Mouse (Mus musculus) cerebellum, adult 11-12 months (tissue): ENCODE data around the gene 4930556J24Rik.
"Not testable (repeated sequence)": the region's sequence is repeated elsewhere in the genome, so short reads cannot be mapped to it uniquely, and the experiment has no call there.

Experiments used
- DNase-seq: peaks from one replicate; pipeline ENCODE4 v3.0.0; 2022

Gene 4930556J24Rik

DNA sequence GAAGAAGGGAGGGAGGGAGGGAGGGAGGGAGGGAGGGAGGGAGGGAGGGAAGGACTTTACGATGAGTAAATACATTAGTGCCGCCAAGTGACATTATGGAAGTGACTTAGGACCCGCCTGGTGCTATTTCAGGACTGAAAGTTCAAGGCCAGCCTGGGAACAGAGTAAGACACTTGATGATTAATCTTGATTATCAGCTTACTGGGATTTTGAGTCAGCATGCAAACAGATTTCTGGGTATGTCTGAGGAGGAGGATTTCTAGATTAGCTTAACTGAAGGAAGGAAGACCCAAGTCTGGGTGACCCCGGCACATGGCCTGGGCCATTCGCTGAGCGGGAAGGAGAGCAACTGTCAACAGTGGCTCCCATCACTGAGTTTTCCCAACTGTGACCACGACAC, 56.1 kb downstream of the 4930556J24Rik start:
- no peak for DNase-seq

DNA sequence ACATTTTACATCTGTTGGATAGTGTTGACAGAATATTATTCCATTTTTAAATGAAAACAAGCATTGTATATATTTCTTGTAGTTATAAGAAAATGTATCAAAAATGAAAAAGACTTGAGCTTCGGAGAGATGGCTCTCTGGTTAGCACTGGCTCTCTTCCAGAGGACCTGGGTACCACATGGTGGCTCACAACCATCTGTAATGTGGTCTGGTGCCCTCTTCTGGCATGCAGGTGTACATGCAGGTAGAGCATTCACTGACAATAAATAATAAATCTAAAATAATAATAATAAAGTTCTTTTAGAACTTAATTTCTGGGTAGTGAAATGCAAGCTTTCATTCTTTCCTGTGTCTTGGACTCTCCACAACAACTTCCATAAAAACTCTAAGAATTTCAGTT, 57.8 kb downstream of the 4930556J24Rik start:
- no peak for DNase-seq

DNA sequence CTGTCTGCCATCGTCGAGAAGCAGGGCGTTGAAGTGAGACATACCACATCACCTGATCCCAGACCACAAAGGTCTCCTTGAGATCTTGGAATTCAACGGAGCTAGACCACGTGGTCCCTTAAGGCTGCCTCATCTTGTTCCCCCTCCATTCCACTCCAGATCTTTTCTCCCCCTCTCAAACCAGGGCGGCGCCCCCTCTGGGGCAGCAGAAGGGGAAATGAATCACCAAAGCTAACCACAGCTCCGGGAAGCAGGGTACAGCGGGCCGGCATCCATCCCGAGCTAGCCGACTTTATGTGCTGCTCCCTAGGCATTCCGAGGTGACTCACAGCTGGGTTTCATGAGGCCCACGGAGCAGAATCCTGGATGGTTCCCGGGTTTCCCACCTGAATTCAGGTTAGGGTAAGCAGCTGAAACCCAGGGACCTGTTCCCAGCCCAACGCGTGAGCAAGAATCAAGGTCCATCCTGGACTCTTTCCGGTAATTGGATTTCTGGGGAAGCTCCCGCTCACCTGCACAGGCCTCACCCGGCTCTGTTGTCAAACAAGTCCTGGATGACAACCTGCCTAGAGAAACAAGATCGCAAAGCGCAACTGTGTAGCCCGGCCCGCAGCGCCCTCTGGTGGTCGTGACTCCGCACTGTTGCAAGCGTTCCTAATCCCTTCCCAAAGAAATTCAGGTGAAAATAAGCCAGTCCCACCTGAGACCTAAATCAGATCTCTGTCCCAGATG, 62.3 kb downstream of the 4930556J24Rik start, which contains the start of gene Slc35e4:
Slc35e4 (minus strand) TSS at position 556 of the 732 bp plus-strand sequence.
- peak; percentile 83 for DNase-seq

DNA sequence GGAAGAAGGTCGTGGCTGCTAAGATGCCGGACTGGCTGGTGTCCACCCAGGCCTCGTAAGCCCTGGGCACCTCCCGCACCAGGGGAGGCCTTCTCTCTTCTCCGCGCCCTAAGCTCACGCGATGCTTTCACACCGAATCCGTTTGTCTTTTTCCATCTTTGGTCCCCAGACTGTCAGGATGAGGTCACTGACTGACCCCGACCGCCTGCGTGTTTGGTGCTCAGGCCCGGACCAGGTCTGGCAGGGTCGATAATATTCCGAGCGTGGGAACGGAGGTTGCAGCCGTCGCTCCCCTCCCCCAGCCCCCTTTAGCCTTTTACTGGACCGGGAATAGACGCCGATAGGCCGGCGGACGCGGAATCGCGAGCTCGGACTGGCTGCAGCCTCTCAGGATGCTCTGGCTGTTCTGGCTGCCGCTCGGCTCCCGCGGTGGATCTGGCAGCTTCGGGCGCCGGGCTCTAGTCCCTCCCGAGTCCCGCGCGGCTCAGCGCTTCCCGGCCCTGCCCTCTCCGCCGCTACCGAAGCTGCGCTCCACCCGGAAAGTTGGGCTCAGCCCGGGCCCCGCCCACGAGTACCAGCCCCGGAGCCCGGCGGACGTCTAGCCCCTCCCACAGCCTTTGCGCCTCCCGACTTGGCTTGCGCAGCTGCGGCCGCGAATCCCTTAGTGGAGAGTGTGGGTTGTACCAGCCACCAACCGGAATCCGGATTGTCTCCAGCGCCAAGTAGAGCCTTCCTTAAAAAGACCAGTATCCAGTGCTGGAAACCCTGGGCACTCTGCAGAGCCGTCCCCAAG, 63.1 kb downstream of the 4930556J24Rik start:
- peak; percentile 94 for DNase-seq

DNA sequence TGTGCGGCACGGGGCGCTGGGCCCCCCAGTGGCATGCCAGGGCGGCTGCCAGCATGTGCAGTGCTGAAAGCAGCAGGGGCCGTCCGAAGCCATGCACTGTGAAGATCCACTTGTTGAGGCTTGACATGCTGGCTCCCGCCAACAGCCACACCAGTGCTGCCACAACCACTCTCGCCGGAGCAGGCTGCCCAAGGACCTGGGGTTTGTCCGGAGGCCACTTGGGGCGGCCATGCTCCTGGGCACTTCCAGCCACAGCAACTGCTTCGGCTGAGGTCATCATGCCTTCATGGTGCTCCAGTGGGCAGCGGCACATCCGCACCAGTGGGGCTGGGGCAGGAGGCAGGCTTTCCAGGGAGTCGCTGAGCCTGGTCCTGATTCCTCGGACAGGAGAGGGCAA, 63.7 kb downstream of the 4930556J24Rik start:
- peak; percentile 68 for DNase-seq

DNA sequence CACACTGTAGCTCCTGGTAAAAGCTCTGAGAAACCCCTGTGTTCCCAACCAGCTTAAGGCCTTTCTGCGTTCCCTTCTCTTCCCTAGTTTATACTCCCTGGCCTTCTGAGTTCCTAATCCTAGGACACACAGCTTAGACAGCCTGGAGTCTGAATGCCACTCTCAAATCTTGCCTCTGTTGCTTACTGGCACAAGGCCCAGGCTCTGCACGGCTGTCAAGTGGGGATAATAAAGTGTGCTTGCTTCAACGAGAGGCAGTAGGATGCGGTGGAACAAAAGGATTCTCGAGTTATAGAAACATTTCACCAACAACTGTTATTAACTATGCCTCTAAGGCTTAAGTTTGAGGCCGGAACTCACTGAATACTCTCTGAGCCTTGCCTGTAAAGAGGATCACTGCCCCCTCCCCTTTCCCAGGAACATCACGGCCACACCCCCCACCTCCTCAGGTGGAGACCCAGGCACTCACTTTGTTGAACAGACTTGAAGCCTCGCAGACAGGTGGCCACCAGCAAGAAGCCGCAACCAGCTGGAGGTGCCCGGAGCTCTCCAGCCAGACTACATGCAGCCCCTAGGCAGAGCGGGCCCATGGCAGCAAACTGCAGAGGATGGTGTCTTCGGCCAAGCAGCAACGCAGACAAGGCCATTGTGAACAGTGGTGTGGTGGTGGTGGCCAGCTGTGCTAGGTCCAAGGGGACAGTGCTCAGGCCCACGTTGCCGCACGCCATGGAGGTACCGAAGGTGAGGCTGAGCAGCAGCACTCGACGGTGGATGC, 64.3 kb downstream of the 4930556J24Rik start:
- DNase-seq, result no peak

DNA sequence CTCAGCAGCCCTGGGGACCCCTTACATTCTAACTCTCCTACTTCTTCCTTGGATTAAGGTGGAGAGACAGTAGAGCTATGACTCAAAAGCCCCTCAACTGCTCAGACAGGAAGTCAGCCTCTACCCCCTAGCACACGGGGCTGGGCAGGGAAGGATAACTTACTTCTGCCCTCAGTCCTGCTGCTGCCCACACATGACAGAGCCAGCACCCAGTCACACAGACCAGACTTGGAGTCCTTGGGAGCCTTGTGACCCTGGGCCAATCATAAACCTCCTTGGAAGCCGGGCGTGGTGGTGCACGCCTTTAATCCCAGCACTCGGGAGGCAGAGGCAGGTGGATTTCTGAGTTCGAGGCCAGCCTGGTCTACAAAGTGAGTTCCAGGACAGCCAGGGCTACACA, 65.1 kb downstream of the 4930556J24Rik start:
- not testable (repeated sequence) for DNase-seq

DNA sequence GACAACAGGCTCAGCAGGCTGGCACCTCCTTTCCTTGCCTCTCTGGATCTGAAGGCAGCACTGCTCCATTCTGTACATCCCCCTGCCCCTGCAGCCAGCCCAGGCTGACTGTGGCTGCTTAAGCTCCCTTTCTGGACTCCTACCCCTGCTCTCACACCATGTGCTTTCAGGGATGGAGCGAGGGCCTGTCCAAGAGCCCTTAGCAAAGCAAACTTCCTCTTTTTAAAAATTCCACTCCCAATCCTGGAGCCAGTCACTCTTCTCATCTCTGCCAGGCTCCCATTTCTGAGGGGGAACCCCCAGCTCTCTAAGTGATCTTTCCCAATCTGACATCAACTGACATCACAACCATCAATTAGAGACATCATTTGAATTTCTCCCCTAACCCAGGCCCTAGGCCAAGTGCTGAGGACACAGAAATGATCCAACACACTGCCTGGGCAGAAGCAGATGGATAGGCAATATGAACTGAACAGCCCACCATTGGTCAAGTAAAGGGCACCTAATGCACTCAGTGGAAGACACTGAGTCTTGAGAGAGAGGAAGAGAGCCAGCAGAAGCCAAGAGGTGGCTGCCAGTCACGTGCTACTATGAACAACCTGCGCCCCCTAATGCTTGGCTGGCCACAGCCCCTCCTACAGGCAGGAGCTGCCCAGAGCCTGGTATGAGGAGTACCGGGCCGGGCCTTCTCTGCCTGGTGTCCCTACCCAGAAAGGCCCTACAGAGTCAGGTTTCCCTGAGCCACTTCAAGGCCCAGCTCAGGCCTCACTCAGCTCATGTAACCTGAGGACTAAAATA, 65.9 kb downstream of the 4930556J24Rik start:
- DNase-seq, result no peak

DNA sequence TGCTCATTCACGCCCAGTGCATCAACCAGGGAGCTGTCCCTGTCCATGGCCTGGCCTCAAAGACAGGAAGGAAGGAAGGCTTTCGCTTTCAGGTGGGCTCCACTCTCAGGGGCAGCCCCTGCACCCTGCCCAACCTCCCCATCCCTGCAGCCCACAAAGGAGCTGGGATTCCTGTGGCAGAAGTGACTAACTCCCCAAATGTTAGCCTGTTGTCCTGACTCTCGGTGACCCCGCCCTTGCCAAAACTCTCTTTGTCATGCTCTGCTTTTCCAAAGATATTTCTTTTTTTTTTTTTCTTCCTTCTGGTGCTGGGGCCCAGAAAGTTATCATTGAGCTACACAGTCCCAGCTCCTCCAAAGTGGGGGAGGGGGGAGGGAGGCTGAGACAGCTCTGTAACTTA, 67.3 kb downstream of the 4930556J24Rik start:
- DNase-seq, result no peak

DNA sequence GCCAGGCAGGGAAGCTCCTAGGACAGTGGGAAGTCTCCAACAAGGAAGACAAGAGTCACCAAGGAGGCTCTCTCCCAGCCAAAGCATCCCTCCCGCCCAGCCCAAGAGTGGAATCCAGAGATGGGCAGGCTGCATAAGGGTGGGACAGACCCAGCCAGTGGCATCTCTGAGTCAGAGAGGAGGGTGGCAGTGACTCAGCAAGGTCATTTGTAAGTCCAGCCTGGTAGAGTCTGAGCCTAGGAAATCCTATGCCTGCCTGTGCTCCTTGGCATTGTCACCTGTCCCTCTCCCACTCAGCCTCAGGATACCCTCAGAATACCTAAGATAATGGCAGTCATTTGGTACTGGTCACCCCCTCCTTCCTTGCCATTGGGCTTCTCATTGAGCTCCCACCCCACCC, 71.1 kb downstream of the 4930556J24Rik start:
- no peak for DNase-seq

DNA sequence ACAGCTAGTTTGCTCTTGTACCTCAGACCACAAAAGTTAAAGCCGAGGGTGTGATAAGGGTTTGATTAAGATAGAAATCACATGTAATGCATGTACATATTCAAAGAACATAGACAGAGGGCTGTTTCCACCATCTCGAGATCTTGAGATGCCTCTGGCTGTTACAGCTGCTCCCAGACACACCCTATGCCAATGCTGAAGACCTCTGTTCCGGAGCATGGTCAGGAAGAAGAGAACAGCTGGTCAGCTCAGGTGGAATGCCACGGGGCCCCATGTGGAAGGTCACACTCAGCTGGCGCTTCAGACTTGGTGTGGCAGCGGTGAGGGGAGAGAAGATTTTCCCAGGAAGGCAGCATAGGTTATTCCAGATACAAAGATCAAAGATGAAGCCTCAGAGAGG, 71.9 kb downstream of the 4930556J24Rik start:
- no peak for DNase-seq

DNA sequence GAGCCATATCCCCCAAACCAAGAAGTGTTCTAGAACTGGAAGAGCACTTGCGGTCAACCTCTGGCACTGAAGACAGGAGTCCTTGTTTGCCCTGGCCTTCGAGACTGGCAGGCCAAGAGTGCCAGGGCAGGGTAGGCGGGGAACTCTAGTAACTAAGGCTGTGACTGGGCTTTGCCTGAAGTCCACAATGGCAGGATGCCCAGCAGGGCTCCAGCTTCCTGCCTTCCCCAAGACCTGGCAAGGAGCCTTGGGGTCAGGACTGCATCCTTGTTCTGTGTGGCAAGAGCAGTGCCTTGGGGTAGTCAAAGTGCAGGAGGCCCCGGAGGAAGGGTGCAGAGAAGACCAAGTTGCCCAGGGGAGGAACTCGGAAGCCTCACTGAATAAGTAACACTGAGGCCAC, 73.5 kb downstream of the 4930556J24Rik start:
- DNase-seq, result peak; percentile 61

DNA sequence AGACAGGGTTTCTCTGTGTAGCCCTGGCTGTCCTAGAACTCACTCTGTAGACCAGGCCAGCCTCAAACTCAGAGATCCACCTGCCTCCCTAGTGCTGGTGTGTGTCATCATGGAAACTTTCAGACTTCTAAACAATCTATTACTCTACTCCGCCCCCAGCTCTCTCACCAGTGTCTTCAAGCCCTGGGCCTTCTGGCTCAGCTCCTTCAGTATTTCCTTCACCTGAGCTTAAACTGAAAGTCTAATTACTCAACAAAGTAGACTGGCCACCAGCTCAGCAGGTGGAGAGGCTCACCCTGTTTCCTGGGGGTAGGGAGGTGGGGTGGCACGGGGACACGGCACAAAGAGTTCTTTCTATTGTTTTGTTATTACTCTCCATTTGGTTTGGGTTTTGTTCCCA, 74.1 kb downstream of the 4930556J24Rik start:
- no peak for DNase-seq

DNA sequence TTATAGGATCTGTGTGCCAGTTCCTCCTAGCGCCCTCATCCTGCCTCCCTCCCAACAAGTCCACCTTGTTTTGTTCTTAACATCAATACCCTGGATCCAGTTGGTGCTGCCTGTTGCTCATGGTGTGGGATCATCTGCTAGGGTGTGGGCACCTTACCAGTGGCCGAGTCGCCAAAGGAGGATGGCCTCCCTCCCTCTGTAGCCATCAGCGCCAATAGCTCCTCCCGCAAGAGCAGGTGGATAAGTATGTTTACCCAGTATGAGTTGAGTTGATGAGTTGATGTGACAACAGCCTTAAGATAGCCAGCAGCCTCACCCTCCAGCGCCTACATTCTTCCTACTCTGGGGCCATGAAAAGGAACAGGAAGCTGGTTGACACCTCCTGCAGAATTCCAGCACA, 76.3 kb downstream of the 4930556J24Rik start:
- DNase-seq, result no peak

DNA sequence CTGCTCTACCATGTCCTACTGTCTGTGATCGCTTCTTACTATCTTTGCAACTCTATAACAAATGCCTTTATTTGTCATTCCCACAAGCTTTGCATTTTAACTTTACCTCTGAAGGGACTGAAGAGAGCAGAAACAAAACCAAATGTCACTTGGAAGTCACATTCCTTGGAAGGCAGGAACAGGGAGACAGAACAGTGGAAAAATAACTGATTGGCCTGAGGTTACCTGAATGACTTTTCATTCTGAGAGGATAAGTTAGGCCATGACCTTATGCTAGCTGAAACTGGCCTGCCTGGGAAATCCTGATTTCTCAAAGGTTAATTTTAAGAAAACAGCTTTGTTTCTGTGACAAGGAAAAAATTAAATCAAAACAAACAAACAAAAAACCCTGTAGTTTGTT, 80.6 kb downstream of the 4930556J24Rik start:
- DNase-seq, result no peak

DNA sequence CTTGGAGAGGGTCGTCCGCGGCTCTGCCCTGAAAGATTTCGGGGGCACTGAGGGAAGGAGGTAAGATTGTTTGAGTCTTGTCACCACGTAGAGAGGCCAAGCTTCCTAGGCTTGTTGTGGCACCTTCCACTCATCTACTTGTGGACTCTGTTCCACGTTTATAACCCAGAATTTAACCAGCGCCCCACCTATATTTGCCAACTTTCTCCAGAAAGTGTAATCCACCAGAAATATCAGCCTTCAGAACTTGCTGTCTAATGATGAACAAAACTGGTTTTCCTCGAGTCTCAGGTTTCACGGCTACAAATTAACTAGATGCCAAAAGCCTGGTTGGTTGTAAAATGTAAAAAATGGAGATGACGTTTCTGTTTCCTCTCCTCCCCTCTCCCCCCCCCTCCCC, 81.1 kb downstream of the 4930556J24Rik start:
- DNase-seq, result no peak

DNA sequence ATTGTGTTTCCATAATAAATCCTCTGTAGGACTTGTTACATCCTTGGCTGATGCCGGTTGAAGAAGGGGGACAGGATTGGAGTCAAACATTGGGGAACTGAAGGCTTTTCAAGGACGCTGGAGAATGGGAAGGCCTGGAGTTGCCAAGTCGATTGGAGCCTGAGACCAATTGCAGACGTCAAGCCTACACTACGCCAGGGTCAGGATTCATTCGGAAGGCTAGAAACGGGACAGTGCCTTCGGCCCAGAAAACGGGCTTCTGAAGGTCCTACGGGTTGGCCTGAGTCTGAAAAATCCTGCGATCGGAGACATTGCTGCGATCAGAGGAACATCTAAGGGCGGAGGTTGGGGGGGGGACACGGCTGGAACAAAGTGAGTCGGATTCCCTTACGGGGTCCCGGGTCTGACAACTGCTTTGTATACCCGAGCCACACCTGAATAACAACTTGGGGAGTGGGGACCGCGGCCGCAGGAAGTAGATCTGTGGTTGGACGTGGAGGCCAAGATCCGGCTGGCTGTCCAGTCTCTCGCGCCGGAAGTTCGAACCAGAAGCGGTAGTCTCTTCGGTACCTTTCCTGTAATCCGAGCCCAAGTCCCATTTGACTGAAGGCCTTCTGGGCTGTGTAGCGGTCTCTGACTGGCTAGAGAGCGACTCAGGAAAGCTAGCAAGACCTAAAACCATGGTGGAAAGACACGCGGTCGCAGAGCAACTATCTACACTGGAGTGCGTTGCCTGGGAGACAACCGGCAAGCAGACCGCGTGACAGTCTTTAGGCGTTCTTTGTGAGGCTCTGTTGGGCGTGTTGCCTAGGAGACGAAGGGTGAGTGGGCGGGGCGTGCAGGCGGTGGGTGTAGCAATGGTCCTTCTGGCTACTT, 81.9 kb downstream of the 4930556J24Rik start, which contains the start of the genes 4921536K21Rik and Dusp18:
4921536K21Rik (minus strand) TSS at position 693 of the 876 bp plus-strand sequence.
Dusp18 (plus strand) TSS at position 835 of the 876 bp plus-strand sequence.
- peak; percentile 58 for DNase-seq

DNA sequence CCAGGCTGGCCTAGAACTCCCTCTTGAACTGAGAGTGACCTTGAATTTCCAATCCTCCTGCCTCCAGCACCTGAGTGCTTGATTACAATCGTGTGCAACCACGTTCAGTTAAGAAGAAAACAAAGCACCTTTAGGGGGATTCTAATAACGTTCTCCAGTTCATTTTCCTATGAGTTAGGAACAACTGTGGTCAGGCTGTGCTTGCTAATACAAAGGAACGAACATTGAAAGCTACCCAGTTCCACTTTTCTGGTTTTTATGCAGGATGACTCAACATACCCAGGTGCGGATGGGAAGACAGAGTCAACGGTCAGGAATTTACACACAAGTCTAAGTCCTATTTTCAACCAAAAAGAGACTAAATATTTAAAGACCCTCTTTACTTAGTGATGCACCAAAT, 82.6 kb downstream of the 4930556J24Rik start:
- DNase-seq, result no peak
